Mouse (Mus musculus): ENCODE measurements at regions not wholly inside any gene's neighbourhood (a gene's known extent, or its start where the extent isn't known, plus 50 kb on each side); places are given as distances from the start of the nearest gene placed in this dataset.

GRCm38 (mm10) chr13:112064681-112065080 lies 223.6 kb upstream of the Ankrd55 start:
- no peak for TF ChIP-seq POLR2A (IDR thresholded peaks at IDR 0.05; ENCODE audit: borderline replicate concordance, insufficient read depth, low read length)
- TF ChIP-seq CTCF (IDR thresholded peaks at IDR 0.05; ENCODE audit: borderline replicate concordance, insufficient read depth, low read depth, low read length): no peak

Data from cerebellum, adult 2 months (tissue).